Mouse (Mus musculus): ENCODE data around the gene Ddx54.

Ddx54 gene

DNA sequence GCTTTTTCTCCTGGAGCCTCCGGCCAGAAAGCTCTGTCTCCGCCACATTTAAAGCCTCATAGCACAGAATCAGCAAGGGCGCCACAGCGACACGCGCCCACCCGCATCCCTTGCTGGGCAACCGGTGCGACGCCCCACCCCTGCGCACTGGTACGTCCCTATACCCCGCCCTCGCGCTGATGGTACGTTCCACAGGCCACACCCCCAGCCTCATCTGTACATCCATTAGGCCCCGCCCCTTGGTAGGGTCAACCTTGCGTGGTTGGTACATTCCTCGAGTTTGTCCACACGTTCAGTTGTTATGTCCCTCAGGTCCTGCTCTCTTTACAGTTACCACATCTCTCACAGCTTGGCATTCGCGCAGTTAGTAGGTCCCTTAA is at the start of gene Ddx54, which contains the start of gene Rita1:
Ddx54 (plus strand) TSS at position 298 of the 380 bp plus-strand sequence.
Rita1 (minus strand) TSS at position 148 of the 380 bp plus-strand sequence.
- peak; percentile 98 for DNase-seq (ENCODE audit: low spot score)

DNA sequence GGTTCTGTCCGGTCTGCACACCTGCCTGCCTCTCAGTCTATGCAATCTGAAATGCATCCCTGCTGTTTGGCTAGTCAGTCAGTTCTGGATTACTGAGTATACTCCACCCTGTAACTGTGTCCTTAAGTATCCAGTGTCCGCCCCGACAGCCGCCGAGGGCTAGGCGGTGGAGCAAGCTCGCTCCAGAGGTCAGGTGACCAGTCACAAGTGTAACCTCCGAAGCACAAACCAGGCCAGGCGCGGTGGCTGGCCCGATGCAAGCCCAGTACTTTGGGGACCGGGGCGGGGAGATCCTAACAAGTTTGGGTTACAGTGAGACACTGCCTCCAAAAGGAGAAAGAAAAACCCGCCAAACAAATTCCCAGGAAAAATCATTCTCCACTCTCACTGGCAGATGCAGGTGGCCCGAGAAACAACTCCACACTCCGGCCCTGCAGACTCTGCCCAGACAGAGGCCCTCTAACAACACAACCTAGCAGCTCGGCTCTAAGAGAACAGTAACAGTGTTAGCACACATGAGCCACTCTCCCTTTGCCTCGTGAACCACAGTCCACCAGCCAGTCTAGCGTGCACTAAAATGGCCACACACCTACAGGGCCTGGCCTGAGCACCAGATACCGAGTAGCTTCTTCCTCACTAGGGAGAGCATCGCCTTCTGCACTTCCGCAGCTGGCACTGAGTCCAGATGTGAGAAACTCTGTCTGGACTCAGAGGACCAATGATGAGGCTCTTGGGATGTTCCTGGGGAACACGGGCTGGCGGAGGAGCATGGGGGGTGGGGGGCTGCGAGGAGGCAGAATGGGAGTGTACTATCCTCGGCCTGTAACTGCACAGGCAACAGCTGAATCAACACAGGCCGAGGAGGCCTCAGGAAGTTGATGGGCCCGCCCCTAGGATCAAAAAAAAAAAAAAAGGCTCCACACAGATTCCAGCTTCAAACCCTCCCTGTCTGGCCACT is 49.3 kb upstream of the Ddx54 start:
- DNase-seq (ENCODE audit: low spot score), result peak; percentile 77

DNA sequence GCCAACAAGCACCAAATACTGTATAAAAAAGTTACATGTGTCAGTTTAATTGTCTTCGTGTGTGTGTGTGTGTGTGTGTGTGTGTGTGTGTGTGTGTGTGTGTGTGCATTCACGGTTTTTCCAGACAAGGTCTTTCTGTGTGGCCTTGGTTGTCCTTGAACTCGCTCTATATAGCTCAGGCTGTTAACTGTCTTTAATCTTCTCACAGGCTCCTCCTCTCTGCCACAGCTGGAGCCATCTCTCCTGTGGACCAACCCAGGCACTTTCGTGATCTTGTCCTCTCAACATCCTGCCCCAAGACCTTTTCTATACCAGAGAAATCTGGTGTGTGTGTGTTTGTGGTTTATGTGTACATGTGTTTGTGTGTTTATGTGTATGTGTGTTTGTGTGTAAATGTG is 48.6 kb upstream of the Ddx54 start:
- DNase-seq (ENCODE audit: low spot score), result no peak

DNA sequence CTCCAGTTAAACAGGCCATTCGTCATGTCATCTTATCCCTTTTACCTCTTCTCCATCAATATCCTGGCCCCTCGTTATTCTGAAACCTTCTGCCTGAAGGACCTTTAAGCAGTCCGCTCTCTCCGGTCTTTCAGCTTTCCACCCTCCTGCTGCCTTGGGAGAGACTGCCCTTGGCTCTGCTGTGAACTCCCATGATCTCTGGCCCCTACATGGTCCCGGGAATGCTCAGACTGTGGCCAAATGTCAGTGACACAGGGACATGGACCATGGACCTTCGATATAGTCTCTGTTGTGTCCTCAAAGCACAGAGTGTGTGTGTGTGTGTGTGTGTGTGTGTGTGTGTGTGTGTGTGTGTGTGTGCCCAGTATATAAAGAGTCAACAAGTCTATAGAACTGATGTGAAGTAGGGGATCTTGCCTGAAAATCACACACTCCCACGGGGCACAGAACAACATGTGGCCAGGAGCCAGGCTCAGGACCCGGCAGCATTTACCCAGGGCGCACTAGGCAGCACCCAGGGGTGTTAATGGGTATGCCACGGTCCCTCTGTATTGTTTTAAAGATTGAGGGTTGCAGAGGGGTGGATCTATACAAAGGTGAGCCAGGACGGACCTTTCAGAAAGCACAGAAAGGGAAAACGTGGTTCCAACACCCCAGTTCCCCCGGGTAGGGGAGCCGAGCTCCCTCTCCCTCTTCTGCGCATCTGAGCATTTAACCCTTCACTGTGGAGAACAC is 47.2 kb upstream of the Ddx54 start:
- peak; percentile 52 for DNase-seq (ENCODE audit: low spot score)

DNA sequence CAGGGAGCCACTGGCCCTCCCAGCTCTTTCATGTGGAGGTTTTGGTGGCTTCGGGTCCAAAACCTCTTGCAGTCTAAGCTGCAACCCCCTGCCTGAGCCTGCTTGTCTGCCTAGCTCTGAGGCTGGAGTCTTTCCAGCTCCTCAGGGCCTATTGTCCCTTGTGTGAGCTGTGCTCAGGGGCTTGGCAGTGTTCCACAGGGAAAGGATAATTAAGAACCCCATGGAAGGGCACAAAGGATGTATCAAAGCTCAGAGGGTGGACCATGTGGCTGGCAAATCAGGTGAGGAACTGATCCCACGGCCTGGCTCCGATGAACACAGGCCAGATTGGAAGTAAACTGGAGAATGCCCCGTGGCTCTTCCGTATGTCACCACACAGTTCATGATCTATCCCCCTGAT is 46.4 kb upstream of the Ddx54 start:
- DNase-seq (ENCODE audit: low spot score), result no peak

DNA sequence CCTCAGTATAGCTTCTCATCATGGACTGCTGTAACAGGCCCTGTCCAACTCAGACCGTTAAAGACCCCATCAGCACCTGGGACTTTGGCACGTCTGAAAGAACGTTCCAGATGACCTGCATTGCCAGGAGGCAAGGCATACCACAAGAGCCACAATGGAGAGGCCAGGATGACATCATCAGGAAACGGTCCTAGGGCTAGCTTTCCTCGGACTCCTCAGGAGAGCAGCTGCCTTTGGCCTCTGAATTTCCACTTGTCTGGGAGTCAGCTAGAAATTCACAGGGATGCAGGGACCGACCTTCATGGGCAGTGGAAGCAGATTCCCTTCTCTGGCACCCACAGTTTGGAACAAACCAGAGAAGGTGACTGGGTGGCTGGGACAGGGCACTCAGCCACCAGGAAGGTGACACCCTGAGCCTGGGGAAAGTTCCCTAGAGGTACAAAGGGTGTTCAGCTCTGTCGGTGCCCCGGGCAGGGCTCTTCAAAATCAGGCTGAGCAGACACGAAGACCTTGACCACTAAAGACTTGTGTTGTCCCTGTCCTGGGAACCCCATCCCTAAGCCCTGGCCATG is 45.8 kb upstream of the Ddx54 start:
- DNase-seq (ENCODE audit: low spot score), result no peak

DNA sequence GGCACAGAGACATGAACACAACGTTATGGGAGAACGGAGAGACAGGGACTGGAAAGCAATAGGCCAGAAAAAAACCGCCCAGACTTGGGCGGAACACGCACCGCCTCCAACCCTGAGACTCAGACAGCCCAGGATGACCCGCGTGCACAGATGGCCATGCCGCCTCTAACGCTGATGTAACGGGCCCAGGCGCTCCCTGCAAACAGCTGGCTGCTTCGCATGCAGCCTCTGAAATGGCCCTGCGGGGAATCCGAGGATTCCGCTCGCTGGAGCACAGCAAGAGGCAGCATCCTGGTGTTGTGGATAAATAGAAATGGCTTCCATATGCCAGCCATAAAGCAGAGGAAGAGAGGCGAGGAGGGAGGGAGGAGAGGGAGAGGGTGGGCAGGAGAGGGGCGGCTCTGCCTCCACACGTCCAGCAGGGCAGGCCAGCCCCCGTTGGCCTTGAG is 45.3 kb upstream of the Ddx54 start:
- DNase-seq (ENCODE audit: low spot score), result peak; percentile 75

DNA sequence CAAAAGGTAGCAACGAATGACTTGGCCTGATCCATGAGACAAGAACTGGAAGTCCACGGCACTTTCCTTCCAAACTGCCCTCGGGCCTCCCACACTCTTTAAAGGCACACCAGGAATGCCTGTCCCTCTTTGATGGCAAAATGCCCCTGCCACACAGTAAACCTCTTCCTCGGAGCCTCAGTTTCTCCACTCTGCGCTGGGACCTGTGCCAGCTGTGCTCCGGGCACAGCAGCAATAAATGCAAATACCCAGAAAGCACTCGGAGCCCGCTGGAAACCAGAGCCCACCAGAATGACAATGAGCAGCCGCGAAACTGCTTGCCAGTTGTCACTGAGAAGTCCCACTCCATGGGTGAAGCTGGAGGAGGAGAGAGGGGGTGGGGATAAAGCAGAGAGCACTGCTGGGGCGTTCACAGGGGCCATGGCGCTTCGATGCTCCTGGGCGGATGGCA is 44.8 kb upstream of the Ddx54 start:
- DNase-seq (ENCODE audit: low spot score), result no peak

DNA sequence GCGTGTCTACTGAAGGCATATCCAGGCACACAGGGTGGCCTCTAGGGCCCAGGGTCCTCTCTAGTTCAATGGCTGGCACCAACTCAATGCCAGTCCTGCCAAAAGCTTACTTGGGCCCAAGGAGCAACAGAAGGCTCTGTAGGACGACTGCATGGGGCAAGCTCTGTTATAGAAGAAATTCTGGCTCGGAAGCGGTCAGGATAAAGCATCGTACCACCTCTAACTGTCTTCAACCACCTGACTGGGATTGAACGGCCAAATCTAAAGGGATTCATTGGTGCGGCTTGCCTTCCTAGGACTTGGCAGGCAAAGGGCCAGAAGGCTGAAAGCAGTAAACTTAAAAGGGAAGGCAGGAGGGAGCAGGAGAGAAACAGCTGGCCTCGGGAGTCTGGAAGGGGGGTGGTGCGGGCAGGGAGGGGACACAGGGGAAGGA is 44.2 kb upstream of the Ddx54 start:
- DNase-seq (ENCODE audit: low spot score), result no peak

DNA sequence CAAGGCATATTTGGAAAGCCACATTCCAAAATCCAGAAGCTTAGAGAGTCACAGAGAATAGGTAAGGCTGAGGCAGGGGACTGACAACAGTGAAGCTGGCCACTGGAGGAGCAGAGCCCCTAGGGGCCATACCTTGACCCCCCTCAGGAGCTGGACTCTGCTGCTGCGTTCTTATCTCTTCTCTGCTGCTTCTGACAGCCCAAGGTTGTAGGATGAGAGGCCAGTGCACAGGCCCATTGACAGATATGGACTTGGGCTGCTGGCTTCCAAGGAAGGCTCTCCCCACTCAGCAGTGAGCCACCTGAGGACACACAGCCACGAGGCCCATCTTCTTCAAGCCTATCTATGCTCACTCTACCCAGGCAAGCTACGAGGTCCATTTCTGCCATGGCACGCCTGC is 43.6 kb upstream of the Ddx54 start:
- no peak for DNase-seq (ENCODE audit: low spot score)

DNA sequence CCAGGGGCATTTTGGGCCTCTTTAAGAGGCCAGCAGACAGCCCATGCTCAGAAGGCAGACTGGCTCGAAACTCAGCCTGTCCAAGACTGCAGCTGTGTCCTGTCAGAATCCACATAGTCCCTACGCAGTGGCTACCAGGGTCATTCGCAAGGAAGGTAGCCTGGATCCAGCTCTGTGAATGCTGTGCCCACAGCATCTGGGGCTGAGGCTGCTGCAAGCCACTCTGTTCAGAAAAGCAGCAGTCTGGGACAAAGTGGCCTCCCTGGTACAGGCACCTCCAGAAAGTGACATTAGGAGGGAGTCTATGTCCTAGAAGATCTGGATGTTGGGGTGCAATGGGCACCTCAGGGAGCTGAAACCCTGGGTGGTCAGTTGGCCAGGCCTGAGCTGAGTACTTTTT is 42.7 kb upstream of the Ddx54 start:
- no peak for DNase-seq (ENCODE audit: low spot score)

DNA sequence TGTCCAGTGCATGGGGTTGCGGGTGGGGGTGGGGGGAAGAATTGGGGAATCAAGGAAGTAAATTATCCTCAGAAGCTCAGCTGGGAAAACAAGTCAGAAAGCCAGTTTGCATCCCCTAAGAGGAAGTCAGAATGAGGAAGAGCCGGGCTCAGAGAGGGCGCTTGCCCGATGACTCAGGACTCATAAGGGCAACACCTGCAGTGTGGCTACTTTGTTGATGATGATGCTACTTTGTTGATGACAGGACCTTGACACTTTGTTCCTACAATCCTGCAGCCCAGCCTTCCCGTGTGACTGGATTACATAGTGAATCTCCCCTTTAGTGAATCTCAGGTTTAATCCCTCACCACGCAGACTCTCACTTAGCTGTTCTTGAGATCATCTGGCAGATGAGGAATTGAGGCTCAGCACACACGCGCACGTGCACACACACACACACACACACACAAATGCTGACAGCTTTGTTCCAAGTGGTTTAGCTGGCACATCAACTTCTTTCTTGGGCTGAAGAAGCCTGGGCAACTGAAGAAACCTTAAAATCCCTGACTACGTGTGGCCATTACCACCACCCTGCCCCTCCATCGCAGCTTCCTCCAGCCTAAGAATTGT is 42.1 kb upstream of the Ddx54 start:
- no peak for DNase-seq (ENCODE audit: low spot score)

DNA sequence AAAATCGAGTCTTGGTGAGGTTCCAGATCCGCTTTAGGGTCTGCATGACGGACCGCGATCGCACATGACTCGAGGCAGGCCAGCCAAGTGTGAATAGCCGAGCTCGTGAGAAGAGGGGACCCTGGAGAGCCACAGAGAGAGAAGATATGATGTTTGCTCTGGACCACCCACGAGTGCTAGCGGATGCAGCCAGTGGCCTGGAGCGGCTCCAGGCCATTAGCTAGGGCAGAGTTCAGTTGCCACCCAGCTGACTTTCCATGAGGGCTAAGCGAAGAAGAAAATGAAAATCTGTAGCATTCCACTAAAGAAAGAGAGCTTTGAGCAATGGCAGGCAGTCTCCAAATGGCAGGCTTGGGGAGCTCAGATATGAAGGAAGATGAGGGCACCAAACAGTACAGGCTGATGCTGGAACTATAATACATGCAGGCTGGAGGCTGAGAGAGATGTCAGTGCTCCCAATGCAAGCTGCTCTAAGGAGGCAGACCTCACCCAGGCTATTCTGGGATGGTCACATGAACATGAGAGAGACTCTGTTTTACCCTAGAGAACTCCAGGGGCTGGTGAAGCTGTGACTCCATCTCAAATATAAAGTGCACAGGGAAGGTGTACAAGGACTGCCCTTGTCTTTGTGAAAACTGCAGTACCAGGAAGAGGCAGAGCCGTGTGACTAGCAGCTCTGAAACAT is 41.3 kb upstream of the Ddx54 start:
- peak; percentile 61 for DNase-seq (ENCODE audit: low spot score)

DNA sequence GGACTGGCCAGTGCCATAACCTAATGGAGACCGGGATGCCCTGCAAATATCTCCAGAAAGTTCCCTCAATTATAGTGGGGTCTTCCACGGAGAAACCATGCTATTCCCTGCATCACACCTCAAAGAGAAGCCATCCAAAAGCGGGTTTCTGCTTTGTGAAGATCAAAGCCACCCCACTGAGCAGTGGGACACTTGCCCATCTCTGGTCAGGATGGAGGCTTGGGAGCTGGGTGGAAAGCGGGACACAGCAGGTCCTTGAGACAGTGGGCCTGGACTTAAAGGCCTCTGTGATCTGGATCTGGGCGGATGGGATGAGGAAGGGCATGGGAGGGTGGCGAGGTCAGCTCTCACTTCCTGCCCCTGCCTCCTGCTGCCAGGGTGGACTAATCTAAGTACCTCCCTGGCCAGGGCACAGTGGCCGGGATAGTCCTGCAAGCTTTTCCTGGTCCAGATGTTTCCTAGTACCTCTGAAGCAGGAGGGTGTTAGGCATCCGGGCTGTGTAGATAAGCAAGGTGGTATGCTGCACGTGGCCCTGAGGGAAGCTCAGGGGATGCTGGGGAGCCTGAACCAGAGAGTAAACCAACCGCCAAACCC is 38.0 kb upstream of the Ddx54 start:
- no peak for DNase-seq (ENCODE audit: low spot score)

DNA sequence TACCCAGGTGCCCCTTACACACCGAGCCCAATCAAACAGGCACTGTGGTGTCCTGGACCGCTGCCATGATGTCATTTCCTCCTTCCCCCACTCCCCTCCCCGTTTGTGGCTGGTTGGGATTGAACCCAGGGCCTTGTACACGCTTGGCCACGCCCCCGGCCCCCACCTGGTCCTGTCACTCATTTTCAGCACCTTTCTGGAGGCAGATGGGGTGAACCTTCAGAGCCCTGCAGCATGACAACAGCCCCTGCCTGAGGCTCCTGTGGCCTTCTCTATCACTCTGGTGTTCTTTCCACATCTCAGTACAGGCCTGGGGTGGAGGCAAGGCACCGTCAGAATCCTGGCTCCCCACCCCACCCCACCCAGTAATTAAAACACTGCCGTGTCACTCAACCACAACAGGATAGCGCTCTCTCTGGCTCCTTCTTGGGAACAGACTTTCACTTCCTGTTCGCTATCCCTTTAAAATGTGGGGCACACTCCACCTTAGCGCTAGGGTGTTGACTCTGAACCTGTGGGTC is 35.7 kb upstream of the Ddx54 start:
- DNase-seq (ENCODE audit: low spot score), result no peak

DNA sequence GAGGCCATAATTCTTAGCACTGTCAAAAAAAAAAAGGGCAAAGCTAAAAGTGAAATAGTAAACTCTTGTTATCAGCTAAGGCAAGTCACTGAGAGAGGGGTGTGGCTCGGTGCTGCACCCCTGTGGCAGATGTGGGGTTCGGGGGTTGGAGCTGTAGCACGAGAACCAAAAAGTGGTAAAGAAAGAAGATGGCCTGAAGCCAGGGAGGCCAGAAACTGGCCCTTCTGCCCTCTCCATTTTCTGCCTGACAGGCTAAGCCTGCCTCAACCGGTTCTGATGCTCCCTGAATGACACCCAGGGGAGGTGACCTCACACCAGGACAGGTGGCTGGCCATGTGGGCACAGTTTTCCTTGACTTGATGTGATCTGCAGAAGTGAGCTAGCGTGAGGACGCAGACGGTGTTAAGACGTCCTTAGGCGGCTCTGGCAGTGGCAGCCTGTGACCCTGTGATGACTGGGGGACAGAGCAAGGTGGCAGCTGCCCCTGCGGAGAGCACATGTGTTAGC is 34.6 kb upstream of the Ddx54 start:
- peak; percentile 48 for DNase-seq (ENCODE audit: low spot score)

DNA sequence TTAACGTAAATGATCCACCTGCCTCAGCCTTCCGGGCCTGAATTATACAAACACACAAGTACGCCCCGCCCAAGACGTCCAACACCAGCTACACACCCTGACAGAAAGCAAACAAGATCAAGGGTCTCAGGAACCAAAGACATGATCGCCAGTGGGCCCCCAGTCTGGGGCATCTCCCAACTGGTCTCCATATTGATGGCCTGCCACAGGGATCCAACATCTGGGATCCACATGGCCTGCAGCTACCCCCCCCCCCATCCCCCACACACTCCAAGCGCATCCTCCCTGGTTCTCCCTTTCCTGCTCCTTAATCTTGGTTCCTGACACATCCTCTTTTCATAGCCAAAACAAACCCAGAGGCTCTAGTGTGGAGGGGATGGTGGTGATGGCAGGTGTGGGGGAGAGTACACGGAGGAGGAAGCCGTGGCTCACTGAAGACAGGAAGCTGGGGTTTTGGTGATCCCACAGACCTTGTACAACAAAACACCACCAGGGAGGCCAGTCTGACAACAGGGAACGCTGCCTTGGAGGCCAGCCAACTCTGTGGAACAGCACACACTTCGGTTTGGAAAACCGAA is 33.9 kb upstream of the Ddx54 start:
- DNase-seq (ENCODE audit: low spot score), result peak; percentile 57

DNA sequence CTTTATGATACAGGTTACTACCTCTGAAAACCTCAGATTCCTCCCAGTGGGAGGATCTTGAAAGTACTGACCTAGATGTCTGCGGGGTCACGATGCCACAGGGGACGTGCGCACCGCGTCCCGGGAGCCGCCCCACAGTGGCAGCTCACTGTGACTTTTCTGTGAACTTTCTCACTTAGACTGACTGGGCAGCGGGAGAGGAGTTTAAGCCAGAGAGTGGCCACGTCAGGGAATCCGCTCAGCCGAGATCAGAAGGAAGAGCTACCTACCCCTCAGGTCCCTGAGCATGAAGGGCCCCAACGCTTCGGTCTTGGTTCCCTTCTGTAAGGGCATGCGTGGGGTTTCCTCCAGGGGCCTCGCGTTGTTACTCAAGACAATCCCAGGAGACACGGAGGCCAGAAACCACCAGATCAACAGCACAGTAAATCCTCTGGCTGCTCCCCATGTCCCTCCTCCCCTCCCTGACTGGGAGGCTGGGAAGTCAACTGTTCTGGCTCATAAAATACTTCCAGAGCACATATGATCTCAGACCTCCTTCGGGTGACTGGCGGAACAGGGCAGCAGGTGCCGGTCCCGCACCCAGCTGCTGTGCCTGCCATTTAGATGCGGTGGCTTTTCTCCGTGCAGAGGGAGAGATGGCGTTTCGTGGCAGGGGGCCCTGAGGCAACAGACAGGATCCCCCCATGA is 33.2 kb upstream of the Ddx54 start:
- DNase-seq (ENCODE audit: low spot score), result peak; percentile 40

DNA sequence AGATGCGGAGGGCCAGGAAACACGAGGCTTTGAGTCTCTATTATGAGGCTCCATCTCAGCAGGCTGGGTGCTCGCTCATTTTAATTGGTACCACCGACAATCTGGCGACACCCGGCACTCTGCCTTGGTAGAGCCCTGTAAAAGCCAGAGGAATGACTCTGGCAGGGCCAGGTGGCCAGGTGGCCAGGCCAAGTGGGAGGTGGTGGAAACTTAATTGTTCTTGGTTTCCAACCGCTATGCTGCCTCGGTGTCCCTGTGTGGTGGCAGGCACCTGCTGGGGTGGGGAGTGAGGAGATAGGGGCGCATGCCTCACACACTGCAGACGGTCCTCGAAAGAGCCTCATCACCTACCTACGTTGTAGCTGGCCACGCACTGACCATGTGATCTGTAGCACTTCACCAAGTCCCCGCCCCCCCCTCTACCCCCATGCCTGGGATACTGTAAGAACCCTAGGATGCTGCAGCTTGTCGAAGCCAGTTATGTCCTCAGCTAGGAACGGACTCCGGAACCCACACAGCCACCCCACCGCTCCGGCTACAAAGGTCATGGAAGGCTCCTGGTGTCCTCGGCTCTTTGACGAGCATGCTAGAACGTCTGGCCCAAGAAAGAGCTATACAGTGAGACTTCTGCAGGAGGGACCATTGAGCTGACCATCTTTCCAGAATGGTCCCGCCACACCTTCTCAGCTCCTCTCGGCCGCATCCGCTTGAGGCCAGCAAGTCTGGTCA is 32.5 kb upstream of the Ddx54 start:
- no peak for DNase-seq (ENCODE audit: low spot score)

All from embryo, embryonic 10.5 days (tissue).